Mouse (Mus musculus) heart, postnatal 14 days (tissue): ENCODE measurements around the gene Mkrn1. TPM values are rescaled to one million over a fixed set of nuclear protein-coding genes. Genes with fewer than 3 reads are reported as not detected.

Experiments used
- total RNA-seq, 2 experiments: library from RNA; stranded (reverse); gene quantifications; 2 replicates each; pipeline ENCODE4 v1.2.3; 2021

Mkrn1 gene
- total RNA-seq, 2 experiments from 2014 or later: 117 to 139 TPM

Other genes starting within 250 kb of the Mkrn1 start
- 10 to 100 TPM; 20.2 to 21.9 TPM for gene Kdm7a, start 213.7 kb downstream of the Mkrn1 start, total RNA-seq
- gene Slc37a3, start 42.8 kb downstream of the Mkrn1 start, total RNA-seq: 10 to 100 TPM; 20.0 to 24.1 TPM
- under 1 TPM; 0.17 to 0.49 TPM for gene Rab19, start 39.3 kb downstream of the Mkrn1 start, total RNA-seq
- 10 to 100 TPM; 13.6 to 15.3 TPM for gene Dennd2a, start 137.4 kb upstream of the Mkrn1 start, total RNA-seq
- gene Adck2, start 153.4 kb upstream of the Mkrn1 start, total RNA-seq: 10 to 100 TPM; 15.3 to 18.3 TPM
- gene Gm42420, start 165.3 kb upstream of the Mkrn1 start, total RNA-seq: under 1 TPM in 1 of 2 experiments, not detected in 1; 0.79 TPM
- gene Ndufb2, start 172.1 kb upstream of the Mkrn1 start, total RNA-seq: 100 to 1,000 TPM; 584 to 623 TPM